Mouse (Mus musculus) MEL (cell line): ENCODE data around the gene Cyth4. TPM values are rescaled to one million over a fixed set of nuclear protein-coding genes. Genes with fewer than 3 reads are reported as not detected.

Experiments used
- DNase-seq: peaks from one replicate; pipeline ENCODE4 v3.0.0; 2011; ENCODE audit warnings: low read depth, low spot score
- H3K27ac ChIP-seq: 2 replicates; pipeline ENCODE4 v1.5.1; 2012; ENCODE audit warnings: low read depth, mild to moderate bottlenecking, control low read depth, low read length, moderate library complexity; ENCODE audit not compliant: control insufficient read depth
- H3K27me3 ChIP-seq, 2 experiments: fragments of 150-350 bp in 1 of 2; sonication (generic) in 1 of 2; 2 replicates each; pipeline ENCODE4 v1.6.1; 2012; ENCODE audit warnings: low read length in 2 of 2, mild to moderate bottlenecking in 2 of 2, improper control_type of control experiment in 1 of 2, moderate library complexity in 1 of 2; ENCODE audit not compliant: insufficient read depth in 2 of 2, control insufficient read depth in 1 of 2
- H3K36me3 ChIP-seq, 2 experiments: 2 replicates each; pipeline ENCODE4 v1.6.1; 2012 to 2014; ENCODE audit warnings: low read length in 2 of 2, improper control_type of control experiment in 1 of 2, inconsistent platforms in 1 of 2, mild to moderate bottlenecking in 1 of 2; ENCODE audit not compliant: insufficient read depth in 2 of 2, control insufficient read depth in 1 of 2
- H3K4me1 ChIP-seq, 2 experiments: fragments of 150-350 bp in 1 of 2; sonication (generic) in 1 of 2; 2 replicates each; pipeline ENCODE4 v1.6.1; 2012; ENCODE audit warnings: low read length in 2 of 2, improper control_type of control experiment in 1 of 2, mild to moderate bottlenecking in 1 of 2; ENCODE audit not compliant: insufficient read depth in 2 of 2, control insufficient read depth in 1 of 2
- H3K4me3 ChIP-seq, 2 experiments: fragments of 150-350 bp in 1 of 2; sonication (generic) in 1 of 2; 2 replicates each; pipeline ENCODE4 v1.5.1; 2012; ENCODE audit warnings: low read depth in 2 of 2, low read length in 2 of 2, mild to moderate bottlenecking in 2 of 2, moderate library complexity in 2 of 2, control low read depth in 1 of 2, improper control_type of control experiment in 1 of 2; ENCODE audit not compliant: control insufficient read depth in 1 of 2, insufficient read depth in 1 of 2
- H3K79me2 ChIP-seq: 2 replicates; pipeline ENCODE4 v1.6.1; 2012; ENCODE audit warnings: mild to moderate bottlenecking, low read length, moderate library complexity; ENCODE audit not compliant: control insufficient read depth, poor library complexity, insufficient read depth
- H3K9ac ChIP-seq: 2 replicates; pipeline ENCODE4 v1.6.1; 2012; ENCODE audit warnings: low read depth, mild to moderate bottlenecking, control low read depth, low read length, moderate library complexity; ENCODE audit not compliant: control insufficient read depth, poor library complexity, severe bottlenecking
- H3K9me3 ChIP-seq: fragments of 150-350 bp; sonication (generic); replicated peaks from 2 replicates; pipeline ENCODE4 v1.6.1; 2012; ENCODE audit warnings: mild to moderate bottlenecking, low read length, improper control_type of control experiment, moderate library complexity; ENCODE audit not compliant: insufficient read depth
- CHD1 ChIP-seq: IDR thresholded peaks from 2 replicates; pipeline ENCODE4 v1.6.1; 2012; ENCODE audit warnings: low read depth, mild to moderate bottlenecking, inconsistent platforms, low read length, improper control_type of control experiment
- CHD2 ChIP-seq: IDR thresholded peaks from 2 replicates; pipeline ENCODE4 v1.6.1; 2011; ENCODE audit warnings: low read length, improper control_type of control experiment
- CTCF ChIP-seq, 3 experiments: IDR thresholded peaks in 2 of 3; conservative IDR thresholded peaks in 1 of 3; 2 replicates each; pipeline ENCODE4 v1.5.1; 2011 to 2012; ENCODE audit warnings: low read length in 3 of 3, low read depth in 2 of 3, mild to moderate bottlenecking in 2 of 3, improper control_type of control experiment in 1 of 3, inconsistent platforms in 1 of 3, mixed read lengths in 1 of 3, moderate library complexity in 1 of 3; ENCODE audit not compliant: control insufficient read depth in 1 of 3, insufficient read depth in 1 of 3, poor library complexity in 1 of 3, severe bottlenecking in 1 of 3
- E2F4 ChIP-seq: IDR thresholded peaks from 2 replicates; pipeline ENCODE4 v1.6.1; 2011; ENCODE audit warnings: low read depth, low read length, improper control_type of control experiment, borderline replicate concordance
- EP300 ChIP-seq, 2 experiments: IDR thresholded peaks; 2 replicates each; pipeline ENCODE4 v1.6.1; 2011; ENCODE audit warnings: improper control_type of control experiment in 2 of 2, low read length in 2 of 2, low read depth in 1 of 2, mild to moderate bottlenecking in 1 of 2
- GABPA ChIP-seq: IDR thresholded peaks from 2 replicates; pipeline ENCODE4 v1.6.1; 2012; ENCODE audit warnings: low read depth, mild to moderate bottlenecking, inconsistent platforms, low read length, improper control_type of control experiment, moderate library complexity
- JUND ChIP-seq: IDR thresholded peaks from 2 replicates; pipeline ENCODE4 v1.6.1; 2011; ENCODE audit warnings: low read depth, mild to moderate bottlenecking, improper control_type of control experiment, low read length
- MAFK ChIP-seq: IDR thresholded peaks from 2 replicates; pipeline ENCODE4 v1.6.1; 2011; ENCODE audit warnings: low read depth, mild to moderate bottlenecking, low read length, improper control_type of control experiment, borderline replicate concordance
- MEF2A ChIP-seq: IDR thresholded peaks from 2 replicates; pipeline ENCODE4 v1.6.1; 2014; ENCODE audit warnings: low read depth, mild to moderate bottlenecking, inconsistent platforms, low read length, improper control_type of control experiment; ENCODE audit not compliant: poor library complexity, insufficient replicate concordance, severe bottlenecking; ENCODE audit errors: extremely low read depth
- MYB ChIP-seq: IDR thresholded peaks from 2 replicates; pipeline ENCODE4 v1.6.1; 2011; ENCODE audit warnings: mild to moderate bottlenecking, low read depth, low read length, improper control_type of control experiment
- MYC ChIP-seq: IDR thresholded peaks from 2 replicates; pipeline ENCODE4 v1.6.1; 2011; ENCODE audit warnings: low read depth, mild to moderate bottlenecking, low read length, improper control_type of control experiment, moderate library complexity
- NELFE ChIP-seq: IDR thresholded peaks from 2 replicates; pipeline ENCODE4 v1.6.1; 2011; ENCODE audit warnings: low read depth, low read length, improper control_type of control experiment
- POLR2AphosphoS5 ChIP-seq: IDR thresholded peaks from 2 replicates; pipeline ENCODE4 v1.6.1; 2012; ENCODE audit warnings: low read depth, borderline replicate concordance, mild to moderate bottlenecking, inconsistent platforms, low read length, moderate library complexity, mixed read lengths
- SMC3 ChIP-seq: IDR thresholded peaks from 2 replicates; pipeline ENCODE4 v1.6.1; 2011; ENCODE audit warnings: low read depth, low read length, improper control_type of control experiment
- TAL1 ChIP-seq: IDR thresholded peaks from 2 replicates; pipeline ENCODE4 v1.6.1; 2012; ENCODE audit warnings: mild to moderate bottlenecking, inconsistent platforms, low read length, moderate library complexity, mixed read lengths
- TBP ChIP-seq: IDR thresholded peaks from 2 replicates; pipeline ENCODE4 v1.8.0; 2011; ENCODE audit warnings: low read depth, low read length, improper control_type of control experiment
- USF1 ChIP-seq: IDR thresholded peaks from 2 replicates; pipeline ENCODE4 v1.6.1; 2014; ENCODE audit warnings: low read depth, mild to moderate bottlenecking, inconsistent platforms, low read length, improper control_type of control experiment, moderate library complexity
- ZKSCAN1 ChIP-seq: IDR thresholded peaks from 2 replicates; pipeline ENCODE4 v1.6.1; 2012; ENCODE audit warnings: low read depth, mild to moderate bottlenecking, inconsistent platforms, low read length, improper control_type of control experiment, moderate library complexity
- polyA plus RNA-seq, 2 experiments: library from polyadenylated mRNA; stranded (reverse) in 1 of 2; unstranded in 1 of 2; fragments of >175 nt in 1 of 2; fragments of >200 nt in 1 of 2; gene quantifications; 2 replicates each; pipeline versions ENCODE4 v1.2.1 to v1.2.4; 2012; ENCODE audit warnings: low replicate concordance in 2 of 2, low read depth in 1 of 2; ENCODE audit not compliant: insufficient read length in 2 of 2, insufficient read depth in 1 of 2, missing spikeins in 1 of 2
- total RNA-seq: library from RNA; depleted of rRNA; stranded (reverse); fragments of 300-350 nt; gene quantifications from 2 replicates; pipeline ENCODE4 v1.2.3, GENCODE M21; 2012

The Cyth4 gene
- total and polyA plus RNA-seq, 3 experiments = 8.7 to 23.5 TPM; not detected in 1

- TF ChIP-seq ZKSCAN1 (peak; percentile 58; the same call in 1 of the 2 replicates), TBP (no peak)
- TF ChIP-seq, all 39 proteins: peak for 1
- no peak overlapping the region for H3K27ac ChIP-seq
- DNase-seq = no peak
- H3K9ac ChIP-seq = no peak overlapping the region
- no peaks in the 10 kb centered on the region for H3K27me3 ChIP-seq
- no peak overlapping the region for H3K4me3 ChIP-seq
- H3K79me2 ChIP-seq = no peaks in the 10 kb centered on the region
- H3K9me3 ChIP-seq = no peaks in the 10 kb centered on the region
- peaks cover 0 to 11% of the 10 kb centered on the region in 2 experiments; a peak in 2 of 4 replicates for H3K4me1 ChIP-seq
- no peaks in the 10 kb centered on the region for H3K36me3 ChIP-seq
Observed at GRCm38 (mm10) chr15:78599529-78600193, 2.8 kb downstream of the Cyth4 start.

GRCm38 (mm10) chr15:78601180-78601579 is 4.3 kb downstream of the Cyth4 start:
- no peak for TF ChIP-seq MEF2A
- TF ChIP-seq SMC3 = no peak
- TF ChIP-seq MAFK = no peak
- TF ChIP-seq NELFE = no peak
- no peak for TF ChIP-seq MYB
- TF ChIP-seq MYC = no peak
- no peak for TF ChIP-seq USF1
- TF ChIP-seq CHD1 = no peak
- TF ChIP-seq TAL1 = no peak
- no peak for TF ChIP-seq POLR2AphosphoS5
- TF ChIP-seq CTCF (IDR thresholded peaks at IDR 0.05 in 2 of 3, conservative IDR thresholded peaks at IDR 0.05 in 1 of 3; ENCODE audit: control insufficient read depth in 1 of 3, insufficient read depth in 1 of 3, low read depth in 2 of 3, low read length in 3 of 3, poor library complexity in 1 of 3, severe bottlenecking in 1 of 3) = no peak
- no peak for TF ChIP-seq CHD2
- no peak for TF ChIP-seq GABPA
- TF ChIP-seq JUND = no peak
- no peak for TF ChIP-seq EP300 (IDR thresholded peaks at IDR 0.05; ENCODE audit: low read depth in 1 of 2, low read length in 2 of 2)
- TF ChIP-seq ZKSCAN1 = no peak
- no peak for TF ChIP-seq E2F4
- H3K27ac ChIP-seq = no peak overlapping the region
- peaks cover 0 to 11% of the 10 kb centered on the region in 2 experiments; a peak in 2 of 4 replicates for H3K4me1 ChIP-seq
- DNase-seq = no peak
- no peaks in the 10 kb centered on the region for H3K79me2 ChIP-seq
- H3K36me3 ChIP-seq = no peaks in the 10 kb centered on the region
- no peak overlapping the region for H3K9ac ChIP-seq
- no peak overlapping the region for H3K4me3 ChIP-seq
- no peaks in the 10 kb centered on the region for H3K27me3 ChIP-seq
- no peaks in the 10 kb centered on the region for H3K9me3 ChIP-seq
